Mouse (Mus musculus) G1E (cell line): Measurements from ENCODE around the gene Npr1.

ENCODE experiments used
- CTCF ChIP-seq: IDR thresholded peaks from 2 replicates; pipeline ENCODE4 v1.5.1; 2012; ENCODE audit warnings: low read depth, low read length, inconsistent platforms, mixed read lengths
- GATA1 ChIP-seq: IDR thresholded peaks from 2 replicates; pipeline ENCODE4 v1.6.1; 2012; ENCODE audit warnings: borderline replicate concordance, low read length, inconsistent platforms, mixed read lengths
- GATA2 ChIP-seq: IDR thresholded peaks from 2 replicates; pipeline ENCODE4 v1.6.1; 2012; ENCODE audit warnings: low read depth, low read length, inconsistent platforms, borderline replicate concordance

DNA sequence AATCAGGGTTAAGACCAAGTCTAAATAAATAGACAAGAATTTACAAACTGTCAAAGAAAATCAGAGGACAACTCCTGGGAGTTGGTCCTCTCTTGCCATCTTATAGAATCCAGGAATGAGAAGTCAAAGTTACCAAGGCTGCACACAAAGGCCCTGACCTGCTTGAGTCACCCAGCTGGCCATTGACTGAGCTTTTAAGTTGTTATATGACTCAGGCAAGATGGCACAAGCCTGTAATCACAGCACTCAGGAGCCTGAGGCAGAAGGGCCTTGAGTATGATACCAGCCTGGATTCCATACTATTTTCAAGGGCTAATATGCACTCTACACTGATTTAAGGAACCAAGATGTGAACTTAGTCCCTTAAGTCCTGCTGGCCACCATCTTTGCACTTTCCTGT, 42.1 kb downstream of the Npr1 start:
- no peak for TF ChIP-seq CTCF
- no peak for TF ChIP-seq GATA1
- no peak for TF ChIP-seq GATA2
